Mouse (Mus musculus): ENCODE data around the gene Impdh1. TPM values are rescaled to one million over a fixed set of nuclear protein-coding genes. Genes with fewer than 3 reads are reported as not detected.
"Not testable (repeated sequence)": the region's sequence is repeated elsewhere in the genome, so short reads cannot be mapped to it uniquely, and the experiment has no call there.

Impdh1 gene
- polyA plus RNA-seq, 1 experiment: 217 TPM

- H3K4me1 ChIP-seq (ENCODE audit: control insufficient read depth, insufficient read depth, low read length): peaks cover 3% of the 10 kb centered on the region; the same call in 1 of the 2 replicates
- no peak for TF ChIP-seq POLR2A (IDR thresholded peaks at IDR 0.05; ENCODE audit: borderline replicate concordance, extremely low read depth, low read depth, low read length)
- no peak for TF ChIP-seq CTCF (IDR thresholded peaks at IDR 0.05; ENCODE audit: insufficient read depth, low read length)
Measured at GRCm38 (mm10) chr6:29242265-29242664, 26.1 kb upstream of the Impdh1 start.

GRCm38 (mm10) chr6:29241697-29242096 lies 25.5 kb upstream of the Impdh1 start:
- TF ChIP-seq POLR2A (IDR thresholded peaks at IDR 0.05; ENCODE audit: borderline replicate concordance, extremely low read depth, low read depth, low read length) (no peak), CTCF (IDR thresholded peaks at IDR 0.05; ENCODE audit: insufficient read depth, low read length) (no peak)
- 54% methylated on average over 2 of the region's 2 CpGs for WGBS

More at GRCm38 (mm10) chr6:29242265-29242664, 26.1 kb upstream of the Impdh1 start:
- no peak overlapping the region for H3K4me3 ChIP-seq (replicated peaks; ENCODE audit: extremely low read depth, low read depth, low read length)
- WGBS: 56% methylated on average over 1 of the region's 1 CpGs
- DNase-seq: no peak

GRCm38 (mm10) chr6:29240806-29241205 lies 24.6 kb upstream of the Impdh1 start:
- TF ChIP-seq CTCF (IDR thresholded peaks at IDR 0.05; ENCODE audit: insufficient read depth, low read length) (peak; percentile 44), POLR2A (IDR thresholded peaks at IDR 0.05; ENCODE audit: borderline replicate concordance, extremely low read depth, low read depth, low read length) (no peak)
- Histone ChIP-seq H3K4me1 (ENCODE audit: control insufficient read depth, insufficient read depth, low read length) (peaks cover 3% of the 10 kb centered on the region; the same call in 1 of the 2 replicates), H3K4me3 (replicated peaks; ENCODE audit: extremely low read depth, low read depth, low read length) (no peak overlapping the region)
- 44% methylated on average over 2 of the region's 2 CpGs for WGBS
- peak; percentile 34 for DNase-seq

More at GRCm38 (mm10) chr6:29241697-29242096, 25.5 kb upstream of the Impdh1 start:
- Histone ChIP-seq H3K4me1 (ENCODE audit: control insufficient read depth, insufficient read depth, low read length) (peaks cover 3% of the 10 kb centered on the region; the same call in 1 of the 2 replicates), H3K4me3 (replicated peaks; ENCODE audit: extremely low read depth, low read depth, low read length) (no peak overlapping the region)
- no peak for DNase-seq

- Histone ChIP-seq H3K4me3 (replicated peaks; ENCODE audit: extremely low read depth, low read depth, low read length) (no peak overlapping the region), H3K4me1 (ENCODE audit: control insufficient read depth, insufficient read depth, low read length) (no peaks in the 10 kb centered on the region)
- no peak for DNase-seq
- TF ChIP-seq CTCF (IDR thresholded peaks at IDR 0.05; ENCODE audit: insufficient read depth, low read length) (peak; percentile 84), POLR2A (IDR thresholded peaks at IDR 0.05; ENCODE audit: borderline replicate concordance, extremely low read depth, low read depth, low read length) (no peak)
- 39% methylated on average over 8 of the region's 8 CpGs for WGBS
Measured at GRCm38 (mm10) chr6:29234272-29234671, 18.1 kb upstream of the Impdh1 start.

- no peak for DNase-seq
- no peaks in the 10 kb centered on the region for H3K4me1 ChIP-seq (ENCODE audit: control insufficient read depth, insufficient read depth, low read length)
- no peak overlapping the region for H3K4me3 ChIP-seq (replicated peaks; ENCODE audit: extremely low read depth, low read depth, low read length)
- 59% methylated on average over 3 of the region's 3 CpGs for WGBS
- no peak for TF ChIP-seq CTCF (IDR thresholded peaks at IDR 0.05; ENCODE audit: insufficient read depth, low read length)
- TF ChIP-seq POLR2A (IDR thresholded peaks at IDR 0.05; ENCODE audit: borderline replicate concordance, extremely low read depth, low read depth, low read length): no peak
Measured at GRCm38 (mm10) chr6:29233710-29234109, 17.5 kb upstream of the Impdh1 start.

- Histone ChIP-seq H3K4me3 (replicated peaks; ENCODE audit: extremely low read depth, low read depth, low read length) (no peak overlapping the region), H3K4me1 (ENCODE audit: control insufficient read depth, insufficient read depth, low read length) (no peaks in the 10 kb centered on the region)
- no peak for TF ChIP-seq POLR2A (IDR thresholded peaks at IDR 0.05; ENCODE audit: borderline replicate concordance, extremely low read depth, low read depth, low read length)
- no peak for TF ChIP-seq CTCF (IDR thresholded peaks at IDR 0.05; ENCODE audit: insufficient read depth, low read length)
- 58% methylated on average over 6 of the region's 6 CpGs for WGBS
- DNase-seq: no peak
Measured at GRCm38 (mm10) chr6:29232321-29232720, 16.2 kb upstream of the Impdh1 start.

- TF ChIP-seq CTCF (IDR thresholded peaks at IDR 0.05; ENCODE audit: insufficient read depth, low read length): no peak
- no peak for TF ChIP-seq POLR2A (IDR thresholded peaks at IDR 0.05; ENCODE audit: borderline replicate concordance, extremely low read depth, low read depth, low read length)
Measured at GRCm38 (mm10) chr6:29231799-29232198, 15.6 kb upstream of the Impdh1 start.

GRCm38 (mm10) chr6:29230386-29230785 lies 14.2 kb upstream of the Impdh1 start:
- 68% methylated on average over 6 of the region's 6 CpGs for WGBS
- no peak overlapping the region for H3K4me3 ChIP-seq (replicated peaks; ENCODE audit: extremely low read depth, low read depth, low read length)
- TF ChIP-seq CTCF (IDR thresholded peaks at IDR 0.05; ENCODE audit: insufficient read depth, low read length) (no peak), POLR2A (IDR thresholded peaks at IDR 0.05; ENCODE audit: borderline replicate concordance, extremely low read depth, low read depth, low read length) (no peak)
- DNase-seq: no peak
- H3K4me1 ChIP-seq (ENCODE audit: control insufficient read depth, insufficient read depth, low read length): no peaks in the 10 kb centered on the region

More at GRCm38 (mm10) chr6:29231799-29232198, 15.6 kb upstream of the Impdh1 start:
- DNase-seq: no peak
- 69% methylated on average over 3 of the region's 3 CpGs for WGBS
- Histone ChIP-seq H3K4me1 (ENCODE audit: control insufficient read depth, insufficient read depth, low read length) (no peaks in the 10 kb centered on the region), H3K4me3 (replicated peaks; ENCODE audit: extremely low read depth, low read depth, low read length) (no peak overlapping the region)

- Histone ChIP-seq H3K4me1 (ENCODE audit: control insufficient read depth, insufficient read depth, low read length) (no peaks in the 10 kb centered on the region), H3K4me3 (replicated peaks; ENCODE audit: extremely low read depth, low read depth, low read length) (no peak overlapping the region)
- DNase-seq: no peak
- WGBS: 75% methylated on average over 6 of the region's 6 CpGs
- TF ChIP-seq POLR2A (IDR thresholded peaks at IDR 0.05; ENCODE audit: borderline replicate concordance, extremely low read depth, low read depth, low read length): no peak
- no peak for TF ChIP-seq CTCF (IDR thresholded peaks at IDR 0.05; ENCODE audit: insufficient read depth, low read length)
Measured at GRCm38 (mm10) chr6:29229265-29229913, 13.2 kb upstream of the Impdh1 start.

GRCm38 (mm10) chr6:29217717-29218116 lies 1.6 kb upstream of the Impdh1 start:
- DNase-seq; H3K4me3 ChIP-seq (replicated peaks; ENCODE audit: extremely low read depth, low read depth, low read length); H3K4me1 ChIP-seq (ENCODE audit: control insufficient read depth, insufficient read depth, low read length): not testable (repeated sequence)
- 75% methylated on average over 3 of the region's 3 CpGs for WGBS
